Mouse (Mus musculus) spleen, adult 2 months (tissue): ENCODE measurements around the gene Vsig8. TPM values are rescaled to one million over a fixed set of nuclear protein-coding genes. Genes with fewer than 3 reads are reported as not detected.

Experiments used
- DNase-seq, 2 experiments: peaks; one replicate each; pipeline versions ENCODE4 v3.0.0 to v3.0.0-alpha.2; 2012 to 2021; ENCODE audit warnings: low spot score in 2 of 2, low read depth in 1 of 2
- H3K27ac ChIP-seq: fragments of 200-500 bp; 2 replicates; pipeline ENCODE4 v1.5.1; 2012; ENCODE audit warnings: low read length, inconsistent platforms; ENCODE audit not compliant: insufficient read depth
- H3K27me3 ChIP-seq: fragments of 200-500 bp; 2 replicates; pipeline ENCODE4 v1.6.1; 2012; ENCODE audit warnings: mild to moderate bottlenecking, moderate library complexity, low read length, inconsistent platforms; ENCODE audit not compliant: control insufficient read depth, insufficient read depth
- H3K36me3 ChIP-seq: fragments of 200-500 bp; 2 replicates; pipeline ENCODE4 v1.6.1; 2012; ENCODE audit warnings: mild to moderate bottlenecking, low read length, inconsistent platforms; ENCODE audit not compliant: control insufficient read depth, insufficient read depth
- H3K4me1 ChIP-seq: fragments of 200-500 bp; 2 replicates; pipeline ENCODE4 v1.6.1; 2011; ENCODE audit warnings: inconsistent platforms; ENCODE audit not compliant: control insufficient read depth, insufficient read depth, insufficient read length
- H3K4me3 ChIP-seq: fragments of 200-500 bp; 2 replicates; pipeline ENCODE4 v1.5.1; 2011; ENCODE audit warnings: mild to moderate bottlenecking, inconsistent platforms; ENCODE audit not compliant: insufficient read depth, insufficient read length; ENCODE audit errors: extremely low read depth
- CTCF ChIP-seq: fragments of 200-500 bp; IDR thresholded peaks from 2 replicates; pipeline ENCODE4 v1.5.1; 2011; ENCODE audit warnings: mild to moderate bottlenecking, inconsistent platforms; ENCODE audit not compliant: insufficient read depth, insufficient read length, insufficient replicate concordance; ENCODE audit errors: extremely low read depth
- POLR2A ChIP-seq: fragments of 200-500 bp; IDR thresholded peaks from 2 replicates; pipeline ENCODE4 v1.6.1; 2011; ENCODE audit warnings: low read depth, low read length, inconsistent platforms
- WGBS: fragments of 180-500 bp; shearing (Covaris S2); methylation state at CpG from one replicate; pipeline ENCODE4 v1.1.7; 2018; 5-methylcytosine and 5-hydroxymethylcytosine counted together
- polyA plus RNA-seq: library from polyadenylated mRNA; depleted of rRNA; stranded (reverse); fragments of >200 nt; gene quantifications from 2 replicates; pipeline ENCODE4 v1.2.3, GENCODE M21; 2012

Gene Vsig8
- polyA plus RNA-seq, 1 experiment = 0.09 TPM

DNA sequence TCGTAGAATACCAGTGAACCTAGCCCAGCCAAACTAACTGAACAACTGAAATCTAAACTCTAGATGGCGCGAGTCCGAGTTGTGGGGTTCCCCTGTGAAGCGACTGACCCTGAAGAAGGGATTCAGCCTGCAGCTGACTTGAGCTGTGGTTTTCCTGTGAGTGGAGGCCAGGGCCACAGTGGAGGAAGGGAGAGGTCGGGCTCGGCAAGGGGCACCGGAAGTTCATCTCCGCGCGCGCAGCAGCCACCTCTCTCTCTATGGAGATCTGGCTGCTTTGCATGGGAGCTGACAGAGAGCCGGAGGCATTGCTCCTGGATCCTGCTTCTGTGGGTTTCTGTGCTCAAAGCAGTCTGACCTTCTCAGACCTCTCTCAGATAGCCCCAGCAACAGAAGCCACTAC is 42.8 kb upstream of the Vsig8 start:
- Histone ChIP-seq H3K27me3 (no peaks in the 10 kb centered on the region), H3K36me3 (no peaks in the 10 kb centered on the region), H3K4me3 (peak overlapping the region; percentile 42), H3K27ac (peak overlapping the region; percentile 84), H3K4me1 (peaks cover 31% of the 10 kb centered on the region; the same call in 1 of the 2 replicates)
- peak; percentile 32; the same call in 1 of the 2 replicates for TF ChIP-seq CTCF
- no peak for TF ChIP-seq POLR2A
- peak in 1 of 2 experiments; percentile 79 for DNase-seq
- WGBS = under 1% methylated on average over 13 of the region's 13 CpGs

DNA sequence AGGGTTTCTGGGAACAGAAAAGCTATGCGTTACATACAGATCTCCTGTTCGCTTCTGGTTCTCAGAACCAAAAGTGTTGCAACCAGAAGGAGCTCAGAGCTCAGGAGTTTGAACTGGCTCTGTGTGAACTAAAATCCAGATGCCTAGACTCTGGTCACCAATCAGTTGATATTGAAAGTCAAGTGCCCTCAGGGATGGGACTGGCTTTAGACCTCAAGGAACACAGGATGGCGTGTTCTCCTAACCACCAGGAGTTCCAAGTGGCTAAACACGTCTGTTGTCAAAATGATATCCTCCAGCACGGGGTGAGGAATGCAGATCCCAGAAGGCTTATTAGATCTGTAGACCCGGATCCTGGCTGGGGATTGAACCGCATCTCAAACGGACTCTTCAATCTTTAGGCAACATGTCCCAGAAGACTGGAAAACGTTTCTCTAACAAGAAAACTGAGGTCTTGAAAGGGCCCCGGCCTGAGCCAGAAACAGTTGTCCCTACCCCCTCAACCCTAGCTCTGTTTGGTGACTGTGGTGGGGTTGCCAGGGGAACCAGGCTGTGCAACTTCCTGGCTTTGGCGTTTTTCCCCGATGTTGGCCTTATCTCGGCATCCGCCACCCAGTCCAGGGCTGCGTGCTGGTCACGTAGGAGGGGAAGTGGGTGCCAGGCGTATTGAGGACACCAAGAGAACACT is 42.1 kb upstream of the Vsig8 start:
- Histone ChIP-seq H3K27ac (peak overlapping the region; percentile 84), H3K27me3 (no peaks in the 10 kb centered on the region), H3K36me3 (no peaks in the 10 kb centered on the region), H3K4me3 (peak overlapping the region; percentile 42; the same call in 1 of the 2 replicates), H3K4me1 (peaks cover 31% of the 10 kb centered on the region; the same call in 1 of the 2 replicates)
- peak; percentile 73 to 83 for DNase-seq
- no peak for TF ChIP-seq CTCF
- TF ChIP-seq POLR2A = no peak
- 3% methylated on average over 17 of the region's 17 CpGs for WGBS

DNA sequence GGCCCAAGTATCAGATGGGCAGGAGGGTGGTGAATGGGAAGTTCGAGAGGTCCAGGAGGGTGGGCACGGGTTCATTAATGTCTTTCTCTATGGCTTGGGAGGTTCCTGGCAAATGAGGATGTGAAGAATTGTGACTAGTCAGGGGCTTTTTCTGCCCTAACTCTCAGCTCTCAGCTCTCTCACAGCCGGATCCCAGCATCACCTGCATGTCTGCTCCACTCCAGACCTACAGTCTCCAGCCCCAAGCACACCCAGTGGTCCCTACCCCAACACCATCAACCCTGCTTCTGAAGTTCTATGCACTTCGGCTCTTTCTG is 41.6 kb upstream of the Vsig8 start:
- Histone ChIP-seq H3K27ac (peak overlapping the region; percentile 84), H3K4me3 (0 out of 2 replicates have a peak overlapping the region, but pooled peaks have one; percentile 1), H3K4me1 (peaks cover 31% of the 10 kb centered on the region; the same call in 1 of the 2 replicates), H3K36me3 (no peaks in the 10 kb centered on the region), H3K27me3 (no peaks in the 10 kb centered on the region)
- no peak for DNase-seq
- no peak for TF ChIP-seq POLR2A
- TF ChIP-seq CTCF = no peak
- 3% methylated on average over 4 of the region's 4 CpGs for WGBS

DNA sequence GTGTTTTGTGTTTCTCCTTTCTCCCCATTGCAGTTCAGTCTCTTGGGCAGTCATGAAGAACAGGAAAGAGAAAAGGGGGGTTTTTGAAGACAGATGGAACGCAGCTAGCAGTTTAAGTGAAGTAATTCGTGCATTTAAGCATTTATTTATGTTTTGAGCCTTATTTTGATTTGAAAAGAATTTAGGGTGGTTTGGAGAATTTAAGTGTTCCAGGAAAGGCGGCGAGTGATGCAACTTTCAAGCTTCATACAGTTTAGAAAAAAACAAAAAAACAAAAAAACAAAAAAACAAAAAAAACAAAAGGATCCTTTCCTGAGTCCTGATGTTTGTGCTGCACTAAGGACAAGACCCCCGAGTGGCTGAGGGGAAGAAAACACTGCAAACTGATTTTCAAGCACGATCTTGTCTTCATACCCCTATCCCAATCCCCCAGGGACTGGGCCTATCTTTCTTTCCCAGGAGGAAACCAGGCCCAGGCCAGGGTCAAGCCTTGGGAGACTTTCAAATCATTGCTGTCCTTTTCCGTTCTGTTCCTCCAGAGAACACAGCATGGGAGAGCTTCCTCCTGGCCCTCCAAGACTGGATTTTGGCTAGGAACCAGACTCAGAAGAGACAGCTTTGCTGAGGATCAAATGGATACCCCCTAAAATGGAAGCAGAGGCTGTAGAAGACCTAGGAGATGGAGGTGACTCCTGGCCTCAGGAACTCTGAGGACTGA is 41.0 kb upstream of the Vsig8 start:
- TF ChIP-seq CTCF = no peak
- no peak for TF ChIP-seq POLR2A
- H3K27ac ChIP-seq = peak overlapping the region; percentile 84
- no peaks in the 10 kb centered on the region for H3K27me3 ChIP-seq
- peaks cover 31% of the 10 kb centered on the region; the same call in 1 of the 2 replicates for H3K4me1 ChIP-seq
- H3K4me3 ChIP-seq = 0 out of 2 replicates have a peak overlapping the region, but pooled peaks have one; percentile 1
- DNase-seq = no peak
- WGBS = 39% methylated on average over 7 of the region's 7 CpGs
- H3K36me3 ChIP-seq = no peaks in the 10 kb centered on the region

DNA sequence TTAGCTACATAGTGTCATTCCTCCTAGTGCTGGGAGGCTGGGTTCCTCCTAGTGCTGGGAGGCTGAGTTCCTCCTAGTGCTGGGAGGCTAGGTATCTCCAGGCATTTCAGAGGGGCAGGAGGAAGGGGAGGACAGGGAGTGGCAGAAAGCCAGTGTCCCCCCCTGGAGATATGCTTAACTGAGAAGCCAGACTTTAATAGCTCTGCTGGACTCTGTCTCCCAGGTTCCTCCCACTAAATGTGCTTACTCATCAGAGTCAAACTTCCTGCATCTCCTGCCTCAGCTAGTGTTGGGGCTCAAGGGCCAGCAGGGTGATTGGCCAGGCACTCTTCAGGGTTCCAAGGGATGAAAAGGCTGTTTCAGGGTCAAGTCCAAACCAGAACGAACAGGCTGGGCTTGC is 40.3 kb upstream of the Vsig8 start:
- Histone ChIP-seq H3K27me3 (no peaks in the 10 kb centered on the region), H3K36me3 (no peaks in the 10 kb centered on the region), H3K4me1 (peaks cover 28% of the 10 kb centered on the region; the same call in 1 of the 2 replicates), H3K27ac (peak overlapping the region; percentile 68), H3K4me3 (no peak overlapping the region)
- no peak for TF ChIP-seq CTCF
- TF ChIP-seq POLR2A = no peak
- 72% methylated on average over 1 of the region's 1 CpGs for WGBS
- no peak for DNase-seq

DNA sequence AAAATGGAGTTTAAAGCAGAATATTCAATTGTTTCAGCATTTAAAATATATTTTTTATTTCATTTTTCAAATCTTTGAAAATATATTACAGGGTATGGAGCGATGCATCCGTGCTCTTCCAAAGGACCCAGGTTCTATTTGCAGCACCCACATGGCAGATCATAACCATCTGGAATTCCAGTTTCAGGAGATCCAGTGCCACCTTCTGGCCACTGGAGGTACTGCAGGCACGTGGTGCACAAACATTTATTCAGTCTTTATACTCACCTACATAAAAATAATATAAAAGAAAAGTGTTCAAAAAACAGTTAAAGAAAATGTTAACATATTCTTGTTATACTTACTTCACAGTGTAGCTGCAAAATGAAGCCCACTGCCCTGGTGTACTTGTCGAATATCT is 37.7 kb upstream of the Vsig8 start:
- Histone ChIP-seq H3K36me3 (no peaks in the 10 kb centered on the region), H3K27me3 (no peaks in the 10 kb centered on the region), H3K4me1 (peaks cover 28% of the 10 kb centered on the region; the same call in 1 of the 2 replicates), H3K27ac (no peak overlapping the region), H3K4me3 (no peak overlapping the region)
- peak; percentile 31; the same call in 1 of the 2 replicates for TF ChIP-seq CTCF
- no peak for TF ChIP-seq POLR2A
- no peak for DNase-seq
- WGBS = 85% methylated on average over 4 of the region's 4 CpGs

DNA sequence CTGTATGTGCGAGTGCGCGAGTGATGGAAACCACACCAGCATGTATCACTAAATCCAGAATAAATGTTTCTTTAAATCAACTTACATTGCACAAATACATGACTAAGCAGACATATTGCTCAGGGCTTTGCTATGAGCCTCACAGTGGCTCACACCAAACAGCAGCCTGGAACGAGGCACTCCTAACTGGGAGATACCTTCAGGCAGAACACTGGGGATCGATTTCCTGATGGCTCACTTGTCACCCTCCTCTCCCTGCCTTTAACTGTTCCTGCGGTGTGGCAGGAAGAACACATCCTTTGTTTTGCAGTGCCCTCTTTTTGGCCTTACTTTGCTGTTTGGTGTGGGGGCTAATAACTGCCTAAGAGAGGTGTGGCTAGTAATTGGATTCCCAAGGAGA is 36.1 kb upstream of the Vsig8 start:
- Histone ChIP-seq H3K27ac (no peak overlapping the region), H3K27me3 (no peaks in the 10 kb centered on the region), H3K36me3 (no peaks in the 10 kb centered on the region), H3K4me1 (peaks cover 15% of the 10 kb centered on the region; the same call in 1 of the 2 replicates), H3K4me3 (no peak overlapping the region)
- WGBS = 79% methylated on average over 6 of the region's 6 CpGs
- TF ChIP-seq POLR2A (no peak), CTCF (no peak)
- no peak for DNase-seq
